Mouse (Mus musculus) forebrain, embryonic 11.5 days (tissue): ENCODE data around the gene Rgs9. TPM values are rescaled to one million over a fixed set of nuclear protein-coding genes. Genes with fewer than 3 reads are reported as not detected.

Experiments
- ATAC-seq: fragments of 200-750 bp; cut with Nextera tagmentation; replicated peaks from 2 replicates; pipeline ENCODE4 v1.8.0; 2017; ENCODE audit warnings: moderate TSS enrichment; ENCODE audit not compliant: low FRiP score
- DNase-seq: peaks from one replicate; pipeline ENCODE4 v3.0.0-alpha.2; 2017; ENCODE audit warnings: low spot score
- H3K27ac ChIP-seq: fragments of 300-500 bp; sonication (generic); 2 replicates; pipeline ENCODE4 v1.5.1; 2014; ENCODE audit warnings: low read depth, low read length
- H3K27me3 ChIP-seq: fragments of 300-500 bp; sonication (generic); 2 replicates; pipeline ENCODE4 v1.6.1; 2014; ENCODE audit warnings: mild to moderate bottlenecking, low read length, mixed read lengths; ENCODE audit not compliant: control insufficient read depth, insufficient read depth
- H3K36me3 ChIP-seq: fragments of 300-500 bp; sonication (generic); 2 replicates; pipeline ENCODE4 v1.6.1; 2014; ENCODE audit warnings: mild to moderate bottlenecking, low read length, moderate library complexity, mixed read lengths; ENCODE audit not compliant: control insufficient read depth, insufficient read depth
- H3K4me1 ChIP-seq: fragments of 300-500 bp; sonication (generic); replicated peaks from 2 replicates; pipeline ENCODE4 v1.6.1; 2014; ENCODE audit warnings: low read length, mixed read lengths; ENCODE audit not compliant: control insufficient read depth, insufficient read depth
- H3K4me2 ChIP-seq: fragments of 300-500 bp; sonication (generic); 2 replicates; pipeline ENCODE4 v1.6.1; 2014; ENCODE audit warnings: low read depth, mild to moderate bottlenecking, low read length, moderate library complexity, mixed read lengths; ENCODE audit not compliant: severe bottlenecking
- H3K4me3 ChIP-seq: fragments of 300-500 bp; sonication (generic); 2 replicates; pipeline ENCODE4 v1.5.1; 2014; ENCODE audit warnings: low read depth, low read length
- H3K9ac ChIP-seq: fragments of 300-500 bp; sonication (generic); 2 replicates; pipeline ENCODE4 v1.6.1; 2014; ENCODE audit warnings: low read length
- H3K9me3 ChIP-seq: fragments of 300-500 bp; sonication (generic); 2 replicates; pipeline ENCODE4 v1.6.1; 2016; ENCODE audit warnings: low read length, mixed read lengths; ENCODE audit not compliant: control insufficient read depth
- WGBS: fragments of 180-500 bp; shearing (Covaris S2); extraction: QIAGEN DNeasy Blood & Tissue Kit; methylation state at CpG from one replicate; pipeline ENCODE4 v1.1.7; 2014; 5-methylcytosine and 5-hydroxymethylcytosine counted together
- polyA plus RNA-seq: library from polyadenylated mRNA; unstranded; fragments of >200 nt; fragmentation: Nextera tagmentation; extraction: Ambion mirVana; gene quantifications from 2 replicates; pipeline ENCODE4 v1.2.1, GENCODE M21; 2014

Gene Rgs9
- polyA plus RNA-seq, 1 experiment from 2014 or later = 1.4 TPM

GRCm38 (mm10) chr11:109334773-109335172, 36.8 kb upstream of the Rgs9 start:
- Histone ChIP-seq H3K27me3 (no peaks in the 10 kb centered on the region), H3K4me3 (no peak overlapping the region), H3K27ac (no peak overlapping the region), H3K36me3 (no peaks in the 10 kb centered on the region), H3K9me3 (no peaks in the 10 kb centered on the region; the same call in 1 of the 2 replicates), H3K9ac (no peak overlapping the region), H3K4me1 (no peaks in the 10 kb centered on the region), H3K4me2 (no peak overlapping the region)
- ATAC-seq (no peak), DNase-seq (no peak)
- 95% methylated on average over 4 of the region's 4 CpGs for WGBS

GRCm38 (mm10) chr11:109332722-109333121, 34.8 kb upstream of the Rgs9 start:
- Histone ChIP-seq H3K9ac (no peak overlapping the region), H3K4me2 (no peak overlapping the region), H3K4me1 (no peaks in the 10 kb centered on the region), H3K27me3 (no peaks in the 10 kb centered on the region), H3K27ac (no peak overlapping the region), H3K4me3 (no peak overlapping the region), H3K9me3 (no peaks in the 10 kb centered on the region), H3K36me3 (no peaks in the 10 kb centered on the region)
- 91% methylated on average over 6 of the region's 6 CpGs for WGBS
- no peak for DNase-seq
- ATAC-seq = no peak

GRCm38 (mm10) chr11:109331424-109331824, 33.5 kb upstream of the Rgs9 start:
- H3K9ac ChIP-seq = no peak overlapping the region
- no peaks in the 10 kb centered on the region for H3K36me3 ChIP-seq
- H3K4me3 ChIP-seq = peak overlapping the region; percentile 1; the same call in 1 of the 2 replicates
- H3K27ac ChIP-seq = no peak overlapping the region
- H3K9me3 ChIP-seq = no peaks in the 10 kb centered on the region
- WGBS = 7% methylated on average over 6 of the region's 6 CpGs
- DNase-seq (peak; percentile 95), ATAC-seq (peak; percentile 96)
- peak overlapping the region; percentile 45 for H3K4me2 ChIP-seq
- H3K4me1 ChIP-seq = no peaks in the 10 kb centered on the region; the same call in 1 of the 2 replicates
- H3K27me3 ChIP-seq = no peaks in the 10 kb centered on the region

- 34% methylated on average over 17 of the region's 17 CpGs for WGBS
- Histone ChIP-seq H3K4me2 (peak overlapping the region; percentile 45), H3K9me3 (no peaks in the 10 kb centered on the region), H3K36me3 (no peaks in the 10 kb centered on the region), H3K27me3 (no peaks in the 10 kb centered on the region), H3K9ac (no peak overlapping the region), H3K4me1 (no peaks in the 10 kb centered on the region; the same call in 1 of the 2 replicates), H3K27ac (no peak overlapping the region), H3K4me3 (peak overlapping the region; percentile 1; the same call in 1 of the 2 replicates)
- ATAC-seq (peak; percentile 70), DNase-seq (no peak)
Observed at GRCm38 (mm10) chr11:109330706-109331393, 32.9 kb upstream of the Rgs9 start.

- 71% methylated on average over 4 of the region's 4 CpGs for WGBS
- H3K4me3 ChIP-seq = no peak overlapping the region
Observed at GRCm38 (mm10) chr11:109329331-109329730, 31.4 kb upstream of the Rgs9 start.

GRCm38 (mm10) chr11:109327952-109328351, 30.0 kb upstream of the Rgs9 start:
- no peak overlapping the region for H3K27ac ChIP-seq
- DNase-seq = no peak
- no peak overlapping the region for H3K9ac ChIP-seq
- H3K4me2 ChIP-seq = no peak overlapping the region
- ATAC-seq = no peak
- no peaks in the 10 kb centered on the region; the same call in 1 of the 2 replicates for H3K4me1 ChIP-seq
- no peaks in the 10 kb centered on the region for H3K9me3 ChIP-seq
- H3K36me3 ChIP-seq = no peaks in the 10 kb centered on the region
- H3K27me3 ChIP-seq = no peaks in the 10 kb centered on the region
- WGBS = 83% methylated on average over 10 of the region's 10 CpGs
- H3K4me3 ChIP-seq = no peak overlapping the region

More at GRCm38 (mm10) chr11:109329331-109329730, 31.4 kb upstream of the Rgs9 start:
- Histone ChIP-seq H3K36me3 (no peaks in the 10 kb centered on the region), H3K9me3 (no peaks in the 10 kb centered on the region), H3K27me3 (no peaks in the 10 kb centered on the region), H3K27ac (no peak overlapping the region), H3K4me2 (no peak overlapping the region), H3K4me1 (no peaks in the 10 kb centered on the region; the same call in 1 of the 2 replicates), H3K9ac (no peak overlapping the region)
- DNase-seq (no peak), ATAC-seq (no peak)

- H3K27ac ChIP-seq = no peak overlapping the region
- H3K9ac ChIP-seq = no peak overlapping the region
- H3K36me3 ChIP-seq = no peaks in the 10 kb centered on the region
- DNase-seq (no peak), ATAC-seq (no peak)
- no peak overlapping the region for H3K4me3 ChIP-seq
- no peaks in the 10 kb centered on the region for H3K27me3 ChIP-seq
- no peak overlapping the region for H3K4me2 ChIP-seq
- H3K9me3 ChIP-seq = no peaks in the 10 kb centered on the region
- WGBS = 30% methylated on average over 3 of the region's 3 CpGs
- no peaks in the 10 kb centered on the region; the same call in 1 of the 2 replicates for H3K4me1 ChIP-seq
Observed at GRCm38 (mm10) chr11:109327381-109327780, 29.5 kb upstream of the Rgs9 start.

- 87% methylated on average over 13 of the region's 13 CpGs for WGBS
Observed at GRCm38 (mm10) chr11:109326270-109326669, 28.3 kb upstream of the Rgs9 start.

More at GRCm38 (mm10) chr11:109326270-109326669, 28.3 kb upstream of the Rgs9 start:
- H3K36me3 ChIP-seq = no peaks in the 10 kb centered on the region
- H3K4me1 ChIP-seq = no peaks in the 10 kb centered on the region; the same call in 1 of the 2 replicates
- H3K27ac ChIP-seq = no peak overlapping the region
- H3K9ac ChIP-seq = no peak overlapping the region
- no peaks in the 10 kb centered on the region; the same call in 1 of the 2 replicates for H3K9me3 ChIP-seq
- H3K4me3 ChIP-seq = no peak overlapping the region
- ATAC-seq (no peak), DNase-seq (no peak)
- no peaks in the 10 kb centered on the region for H3K27me3 ChIP-seq
- no peak overlapping the region for H3K4me2 ChIP-seq
